Mouse (Mus musculus): Measurements from ENCODE around the gene Nelfb. TPM values are rescaled to one million over a fixed set of nuclear protein-coding genes. Genes with fewer than 3 reads are reported as not detected.
A peak's percentile ranks its signal among the peaks of the same experiment; 100 is the strongest.

Gene Nelfb
- polyA plus RNA-seq, 2 experiments from 2014 or later, result 41.1 to 49.1 TPM

DNA sequence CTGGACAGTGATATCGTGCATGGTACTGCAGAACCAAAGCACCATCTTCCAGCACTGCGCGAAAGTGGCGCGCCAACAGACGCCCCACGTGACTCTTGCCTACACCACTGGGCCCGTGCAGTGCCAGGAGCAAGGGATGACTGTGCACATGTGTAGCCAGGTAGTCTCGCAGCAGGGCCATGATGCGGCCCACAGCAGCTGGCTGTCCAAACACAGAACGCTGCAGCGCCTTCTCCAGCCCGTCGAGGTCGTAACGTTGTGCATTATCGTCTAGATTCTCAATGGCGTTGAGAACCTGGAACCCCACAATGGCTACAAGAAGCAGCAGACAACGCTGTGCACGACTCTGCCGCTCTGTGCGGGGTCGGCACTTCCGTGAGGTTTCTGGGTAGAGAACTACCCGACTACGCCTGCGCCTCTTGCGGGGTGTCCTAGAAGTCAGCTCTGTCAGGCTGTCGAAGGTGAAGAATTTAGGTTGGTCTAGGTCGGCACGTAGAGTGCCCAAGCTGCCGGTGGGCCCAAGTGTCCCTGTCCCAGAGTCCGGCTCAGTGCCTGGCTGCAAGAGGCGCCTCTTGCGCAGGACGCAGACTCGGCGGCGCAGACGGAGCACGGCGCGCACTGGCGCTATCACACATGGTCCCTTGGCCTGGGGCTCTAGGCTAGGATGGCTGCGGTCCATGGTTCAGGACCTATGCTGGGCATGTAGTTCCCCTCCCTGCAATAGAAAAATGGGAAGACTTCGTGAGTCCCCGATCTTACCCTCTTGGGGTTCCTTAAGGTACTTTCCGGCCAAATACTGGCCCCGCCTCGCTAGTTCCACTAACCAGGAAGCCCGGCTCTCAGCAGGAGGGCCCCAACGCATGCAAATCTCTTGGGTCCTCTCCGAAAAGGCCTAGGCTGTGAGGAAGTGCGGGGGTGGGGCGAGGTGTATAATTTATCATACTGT lies 15.8 kb downstream of the Nelfb start:
- peak; percentile 48 for ATAC-seq

DNA sequence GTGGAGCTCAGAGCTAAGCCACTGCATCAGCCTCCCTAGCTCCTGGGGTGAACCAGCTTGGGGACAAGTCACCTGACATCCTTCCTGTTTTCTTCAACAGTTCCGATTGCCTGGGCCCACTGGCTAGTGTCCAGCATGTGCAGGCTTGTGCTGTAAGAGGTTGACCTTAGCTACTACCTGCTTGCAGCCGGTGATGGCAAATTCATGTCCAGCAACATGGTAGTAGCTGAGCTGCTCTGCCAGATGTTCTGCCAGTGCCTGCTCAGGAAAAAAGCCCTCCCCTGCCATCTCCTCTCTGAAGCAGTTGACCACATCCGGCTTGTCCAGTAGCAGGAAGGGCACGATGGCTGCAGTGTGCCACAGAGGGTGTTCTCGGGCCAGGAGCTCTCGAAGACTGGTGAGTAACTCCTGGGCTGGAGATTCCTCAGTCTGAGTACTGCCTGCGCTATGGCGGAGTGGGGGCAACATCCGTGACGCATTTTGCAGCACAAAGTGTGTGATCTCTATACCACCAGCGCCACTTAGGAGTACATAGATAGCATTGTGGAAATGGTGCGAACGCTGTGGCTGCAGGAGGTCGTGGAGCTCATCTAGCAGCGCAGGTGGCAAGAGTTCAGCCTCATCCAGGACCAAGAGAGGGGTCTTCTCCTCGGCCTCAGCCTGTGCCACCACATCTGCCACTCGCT lies 16.7 kb downstream of the Nelfb start:
- no peak for ATAC-seq

- ATAC-seq, result no peak
Measured at GRCm38 (mm10) chr2:25194006-25194405, 17.3 kb downstream of the Nelfb start.

DNA sequence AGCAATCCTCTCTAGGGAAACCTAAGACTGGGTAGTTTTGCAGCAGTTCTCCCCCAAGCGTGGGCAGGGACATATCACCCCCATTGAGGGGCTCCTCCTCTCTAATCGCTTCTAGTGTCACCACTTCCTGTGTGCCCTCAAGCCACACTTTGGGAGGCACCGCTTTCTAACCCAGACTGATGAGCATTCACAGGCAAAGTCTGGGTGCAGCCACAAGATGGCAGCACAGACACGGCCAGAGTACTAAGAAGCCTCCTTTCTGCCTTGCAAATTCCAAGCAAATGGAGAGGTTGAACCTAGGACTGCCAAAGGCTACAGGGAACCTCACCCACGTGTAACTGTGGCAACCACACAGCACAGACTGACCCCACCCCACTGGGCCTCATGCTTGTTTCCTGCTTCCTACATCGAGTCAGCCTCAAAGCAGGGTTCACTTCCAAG lies 17.9 kb downstream of the Nelfb start:
- peak; percentile 67 for ATAC-seq

DNA sequence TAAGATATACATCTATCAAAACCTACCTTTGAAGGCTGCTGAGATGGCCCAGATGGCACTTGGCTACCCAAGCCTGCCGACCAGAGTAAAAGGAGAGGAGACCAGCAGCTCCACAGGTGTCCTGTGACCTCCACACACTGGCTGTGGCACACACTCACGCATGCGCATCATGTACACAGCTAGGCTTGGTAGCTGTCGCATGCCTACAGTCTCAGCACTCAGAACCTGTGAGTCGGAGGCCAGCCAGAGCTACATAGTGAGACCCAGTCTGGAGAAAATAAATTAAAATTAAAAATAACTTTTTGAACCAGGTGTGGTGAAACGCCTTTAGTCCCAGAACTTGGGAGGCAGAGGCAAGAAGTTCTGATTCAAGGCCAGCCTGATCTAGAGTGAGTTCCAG lies 23.4 kb downstream of the Nelfb start:
- no peak for ATAC-seq

GRCm38 (mm10) chr2:25186575-25186930 lies 24.7 kb downstream of the Nelfb start:
- no peak for ATAC-seq

- ATAC-seq, result peak; percentile 47
Measured at GRCm38 (mm10) chr2:25185625-25186574, 25.4 kb downstream of the Nelfb start.

GRCm38 (mm10) chr2:25184496-25184895 lies 26.8 kb downstream of the Nelfb start:
- no peak for ATAC-seq

DNA sequence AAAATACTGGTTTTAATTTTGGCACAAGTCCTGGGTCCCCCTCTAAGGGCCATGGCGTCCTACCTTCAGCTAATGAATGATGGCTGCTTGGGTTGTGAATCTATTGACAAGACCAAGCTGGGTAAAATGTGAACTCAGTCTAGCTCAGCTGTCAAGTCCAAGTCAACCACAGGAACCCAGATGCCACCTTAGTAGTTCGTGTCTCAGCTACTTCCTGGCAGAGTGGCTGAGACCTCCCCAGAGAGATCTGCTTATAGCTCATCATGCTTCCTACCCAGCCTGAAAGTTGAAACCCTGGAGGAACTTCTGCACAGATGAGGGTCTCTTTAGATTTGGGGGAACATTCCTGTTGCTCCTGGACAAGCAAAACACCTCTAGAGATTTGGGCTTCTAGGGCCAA lies 28.0 kb downstream of the Nelfb start:
- ATAC-seq, result no peak

DNA sequence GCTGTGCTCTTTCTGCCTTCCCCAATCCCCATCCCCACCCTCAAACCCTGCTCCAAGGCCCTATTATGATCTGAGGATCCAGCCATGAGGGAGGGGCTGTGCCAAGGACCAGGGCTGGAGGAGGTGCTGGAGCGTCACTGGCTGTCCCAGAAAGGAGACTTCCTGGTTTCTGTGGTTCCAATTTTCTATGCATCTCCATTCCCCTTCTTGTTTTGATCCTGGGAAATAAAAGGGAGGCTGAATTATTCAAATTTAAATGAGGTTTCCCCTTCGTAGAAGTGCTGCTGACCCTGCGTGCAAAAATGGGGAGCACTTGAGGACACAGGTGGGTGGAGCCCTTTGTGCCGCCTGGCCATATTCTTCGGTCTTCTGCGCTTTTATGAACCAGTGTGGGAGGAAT lies 28.6 kb downstream of the Nelfb start:
- no peak for ATAC-seq

DNA sequence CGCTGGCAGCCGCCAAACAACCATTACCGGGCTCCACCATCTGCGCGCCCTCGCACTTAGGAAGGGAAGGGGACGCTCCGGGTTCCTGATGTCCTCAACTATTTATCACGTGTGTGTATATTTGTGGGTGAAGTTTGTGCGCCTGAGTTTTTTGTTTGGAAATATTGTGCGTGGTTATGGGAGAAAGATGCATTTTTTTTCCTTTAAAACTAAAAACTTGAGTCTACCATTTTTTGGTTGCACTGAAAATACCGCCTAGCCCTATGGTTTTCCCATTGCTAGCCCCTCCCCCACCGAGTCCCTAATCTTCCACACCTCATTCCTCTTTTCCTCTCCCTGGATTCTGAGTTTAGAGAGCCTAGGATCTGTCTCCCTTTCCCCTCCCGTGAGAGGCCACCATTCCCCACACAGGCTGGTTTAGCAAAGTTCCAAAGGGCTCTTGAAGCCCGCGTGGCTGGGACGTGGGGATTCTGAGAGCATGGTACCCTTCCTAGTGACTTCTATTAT lies 29.3 kb downstream of the Nelfb start:
- ATAC-seq, result peak; percentile 2

GRCm38 (mm10) chr2:25180973-25181890 lies 30.1 kb downstream of the Nelfb start:
- peak; percentile 38 for ATAC-seq

DNA sequence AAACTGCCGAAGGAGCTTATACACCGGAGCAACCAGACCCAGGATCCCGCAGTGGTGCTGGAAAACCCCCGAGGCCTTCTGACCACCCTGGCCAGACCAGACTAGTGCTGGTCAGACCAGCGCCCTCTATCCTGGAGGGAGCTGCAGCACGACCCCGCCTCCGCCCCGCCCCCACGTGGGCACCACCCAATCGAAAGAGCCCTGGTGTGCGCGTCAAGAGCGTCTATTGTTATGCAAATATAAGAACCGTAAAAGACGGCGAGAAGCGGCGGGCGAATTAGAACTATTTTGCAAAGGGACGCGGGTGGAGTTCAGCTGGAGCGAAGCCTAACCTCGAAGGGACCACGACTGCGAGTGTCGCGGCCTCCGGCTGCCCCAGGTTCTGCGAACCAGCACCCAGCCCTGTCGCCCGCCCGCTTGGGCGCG lies 30.8 kb downstream of the Nelfb start, which contains the start of gene Nrarp:
Nrarp (plus strand) TSS at position 281 of the 426 bp plus-strand sequence.
- peak; percentile 78 for ATAC-seq

DNA sequence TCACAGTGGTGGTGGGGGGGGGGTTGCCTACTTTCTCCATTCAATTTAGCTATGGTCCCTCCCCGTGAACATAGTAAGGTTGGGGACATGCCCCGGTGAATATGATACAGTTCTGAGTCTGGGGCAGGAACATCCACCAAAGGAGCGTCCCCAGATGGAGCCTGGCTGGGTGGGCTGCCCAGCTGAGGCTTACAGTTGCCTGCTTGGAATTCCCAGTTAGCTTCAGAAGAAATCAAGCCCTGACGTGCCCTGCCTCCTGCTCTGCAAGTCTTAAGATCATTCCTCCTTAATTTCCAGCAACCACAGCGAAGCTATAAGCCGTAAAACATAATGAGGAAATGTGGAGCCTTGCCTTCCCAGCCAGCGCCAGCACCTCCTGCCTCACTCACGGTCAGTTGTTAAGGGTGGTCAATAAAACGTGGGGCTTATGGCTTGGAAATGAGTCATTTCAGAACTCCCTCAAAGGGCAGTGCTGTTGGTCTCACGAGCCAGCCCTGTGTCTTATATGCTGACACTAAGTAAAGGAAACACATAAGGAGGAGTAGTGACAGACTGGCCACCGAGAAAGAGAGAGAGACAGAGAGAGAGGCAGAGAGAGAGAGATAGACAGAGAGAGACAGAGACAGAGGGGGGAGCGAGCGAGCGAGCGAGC lies 31.6 kb downstream of the Nelfb start:
- ATAC-seq, result no peak

DNA sequence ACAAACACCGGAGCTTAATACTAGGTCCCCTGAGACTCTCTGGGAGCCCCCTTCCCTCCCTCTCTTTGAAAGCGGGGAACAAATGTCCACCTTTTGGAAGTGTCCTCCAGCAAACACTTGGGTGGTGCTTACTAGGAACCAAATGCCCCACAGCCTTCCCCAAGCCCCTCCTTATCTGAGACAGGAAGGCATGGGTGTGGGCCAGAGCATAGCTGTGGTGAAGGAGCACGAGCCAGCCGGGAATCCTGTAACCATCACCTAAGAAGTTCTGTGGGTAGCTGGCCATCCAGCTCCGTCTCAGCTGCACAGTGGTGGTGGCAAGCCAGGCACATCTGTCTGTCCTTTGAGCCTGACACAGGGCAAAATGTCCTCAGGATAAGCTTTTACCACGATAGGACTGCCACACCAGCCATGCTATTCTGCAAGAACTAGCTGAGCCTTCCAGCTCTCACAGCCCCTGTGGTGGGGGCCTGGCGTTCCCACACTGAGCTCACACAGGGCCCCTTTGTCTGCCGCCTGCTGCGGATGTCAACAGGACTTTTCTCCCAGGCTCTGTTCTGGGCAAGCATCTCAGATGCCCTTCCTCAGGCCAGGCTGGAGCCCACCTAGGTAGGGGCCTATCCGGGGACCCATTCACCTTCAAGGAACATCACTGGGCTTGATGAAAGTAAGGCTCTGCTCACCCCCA lies 32.9 kb downstream of the Nelfb start:
- ATAC-seq, result no peak

- ATAC-seq, result no peak
Measured at GRCm38 (mm10) chr2:25177685-25178084, 33.6 kb downstream of the Nelfb start.

- ATAC-seq, result no peak
Measured at GRCm38 (mm10) chr2:25177076-25177475, 34.2 kb downstream of the Nelfb start.

GRCm38 (mm10) chr2:25176573-25176972 lies 34.7 kb downstream of the Nelfb start:
- ATAC-seq, result no peak

GRCm38 (mm10) chr2:25175690-25176078 lies 35.6 kb downstream of the Nelfb start:
- ATAC-seq, result no peak
